ENCODE assay signal across 15 mouse cellular contexts in genomic region chr1:121314766-121315428, GRCm38 (mm10). TPM values are rescaled to one million over a fixed set of nuclear protein-coding genes. Genes with fewer than 3 reads are reported as not detected.
A peak's percentile ranks its signal among the peaks of the same experiment; 100 is the strongest.
DNase-seq lines count a peak whose midpoint lies in the region; ATAC-seq and TF ChIP-seq lines count a peak whose summit lies in the region.
"Had no signal": no experiment of that assay in that cellular context is flagged by ENCODE, and none has a peak within 500 bp of the region (broad histone marks: within the 10 kb centered on the region; RNA-seq: fewer than 3 reads in every experiment).

No protein-coding gene starts in this region.

- peaks cover 2% of the 10 kb centered on the region; the same call in 1 of the 2 replicates for H3K4me1 ChIP-seq in forebrain, embryonic 12.5 days
- H3K4me1 ChIP-seq in forebrain, embryonic 11.5 days (replicated peaks; ENCODE audit: control insufficient read depth, insufficient read depth, low read length), result no peaks in the 10 kb centered on the region
- peaks cover 28% of the 10 kb centered on the region for H3K4me1 ChIP-seq in bone marrow macrophage, adult 2 months (ENCODE audit: control insufficient read depth, insufficient read depth, low read length)
- H3K4me1 ChIP-seq in hindbrain, embryonic 14.5 days (replicated peaks; ENCODE audit: control insufficient read depth, insufficient read depth, low read length), result peaks cover 7% of the 10 kb centered on the region; the same call in 1 of the 2 replicates
- peaks cover 4% of the 10 kb centered on the region; the same call in 1 of the 2 replicates for H3K4me1 ChIP-seq in neural tube, embryonic 14.5 days (ENCODE audit: control insufficient read depth, insufficient read depth, low read length)
- H3K4me1 ChIP-seq in intestine, embryonic 16.5 days (ENCODE audit: control insufficient read depth, insufficient read depth, low read length), result no peaks in the 10 kb centered on the region
- H3K4me1 ChIP-seq: intestine, embryonic 15.5 days; limb, embryonic 13.5 days had no signal

- H3K4me2 ChIP-seq in forebrain, embryonic 12.5 days, result no peak overlapping the region
- no peak overlapping the region for H3K4me2 ChIP-seq in forebrain, embryonic 11.5 days (ENCODE audit: low read depth, low read length, severe bottlenecking)
- H3K4me2 ChIP-seq in hindbrain, embryonic 14.5 days (replicated peaks), result no peak overlapping the region
- no peak overlapping the region for H3K4me2 ChIP-seq in neural tube, embryonic 14.5 days (ENCODE audit: low read depth, low read length)
- no peak overlapping the region for H3K4me2 ChIP-seq in intestine, embryonic 16.5 days (ENCODE audit: low read depth, low read length)
- H3K4me2 ChIP-seq: intestine, embryonic 15.5 days; limb, embryonic 13.5 days had no signal

- no peaks in the 10 kb centered on the region for H3K9me3 ChIP-seq in forebrain, embryonic 12.5 days
- no peaks in the 10 kb centered on the region for H3K9me3 ChIP-seq in forebrain, embryonic 11.5 days (ENCODE audit: control insufficient read depth, low read length)
- no peaks in the 10 kb centered on the region for H3K9me3 ChIP-seq in hindbrain, embryonic 14.5 days (ENCODE audit: control insufficient read depth, low read length)
- H3K9me3 ChIP-seq in neural tube, embryonic 14.5 days (ENCODE audit: control insufficient read depth, low read length), result no peaks in the 10 kb centered on the region
- no peaks in the 10 kb centered on the region for H3K9me3 ChIP-seq in intestine, embryonic 16.5 days (ENCODE audit: control insufficient read depth, low read length)
- H3K9me3 ChIP-seq: intestine, embryonic 15.5 days; limb, embryonic 13.5 days had no signal

- H3K27ac ChIP-seq in forebrain, embryonic 12.5 days, result peak overlapping the region; percentile 37; the same call in 1 of the 2 replicates
- no peak overlapping the region for H3K27ac ChIP-seq in forebrain, embryonic 11.5 days (ENCODE audit: low read depth, low read length)
- H3K27ac ChIP-seq in bone marrow macrophage, adult 2 months (ENCODE audit: insufficient read depth, low read depth, low read length), result peak overlapping the region; percentile 34
- H3K27ac ChIP-seq in hindbrain, embryonic 14.5 days, result peak overlapping the region; percentile 77
- peak overlapping the region; percentile 76 for H3K27ac ChIP-seq in neural tube, embryonic 14.5 days (ENCODE audit: low read depth, low read length)
- no peak overlapping the region for H3K27ac ChIP-seq in intestine, embryonic 16.5 days (ENCODE audit: low read length)
- H3K27ac ChIP-seq: intestine, embryonic 15.5 days; limb, embryonic 13.5 days had no signal

- H3K4me3 ChIP-seq in forebrain, embryonic 12.5 days (replicated peaks), result no peak overlapping the region
- no peak overlapping the region for H3K4me3 ChIP-seq in forebrain, embryonic 11.5 days (ENCODE audit: low read depth, low read length)
- H3K4me3 ChIP-seq in bone marrow macrophage, adult 2 months (ENCODE audit: insufficient read depth, low read length), result peak overlapping the region; percentile 25; the same call in 1 of the 2 replicates
- no peak overlapping the region for H3K4me3 ChIP-seq in hindbrain, embryonic 14.5 days (replicated peaks; ENCODE audit: low read length)
- H3K4me3 ChIP-seq in neural tube, embryonic 14.5 days (ENCODE audit: low read depth, low read length), result no peak overlapping the region
- H3K4me3 ChIP-seq in intestine, embryonic 16.5 days (ENCODE audit: low read length), result no peak overlapping the region
- H3K4me3 ChIP-seq: intestine, embryonic 15.5 days; limb, embryonic 13.5 days; myocyte had no signal

- ATAC-seq in forebrain, embryonic 12.5 days (ENCODE audit: low FRiP score), result no peak
- ATAC-seq in forebrain, embryonic 11.5 days (replicated peaks; ENCODE audit: low FRiP score), result no peak
- ATAC-seq in hindbrain, embryonic 14.5 days (ENCODE audit: low FRiP score), result peak; percentile 89
- ATAC-seq in neural tube, embryonic 14.5 days (ENCODE audit: low read depth), result peak; percentile 83
- no peak for ATAC-seq in inflammation-experienced regulatory T-cells, adult 6 months
- ATAC-seq in intestine, embryonic 16.5 days, result no peak
- ATAC-seq: intestine, embryonic 15.5 days; Patski had no signal

- WGBS in forebrain, embryonic 12.5 days, result 76% methylated on average over 3 of the region's 3 CpGs
- WGBS in forebrain, embryonic 11.5 days, result 64% methylated on average over 3 of the region's 3 CpGs
- 68% methylated on average over 3 of the region's 3 CpGs for WGBS in hindbrain, embryonic 14.5 days
- WGBS in neural tube, embryonic 14.5 days, result 42% methylated on average over 3 of the region's 3 CpGs
- 88% methylated on average over 3 of the region's 3 CpGs for WGBS in intestine, embryonic 16.5 days

- no peaks in the 10 kb centered on the region for H3K27me3 ChIP-seq in forebrain, embryonic 12.5 days
- H3K27me3 ChIP-seq in forebrain, embryonic 11.5 days (ENCODE audit: control insufficient read depth, insufficient read depth, low read length), result no peaks in the 10 kb centered on the region
- no peaks in the 10 kb centered on the region for H3K27me3 ChIP-seq in hindbrain, embryonic 14.5 days (ENCODE audit: control insufficient read depth, insufficient read depth, low read length)
- H3K27me3 ChIP-seq in neural tube, embryonic 14.5 days (ENCODE audit: control insufficient read depth, insufficient read depth, low read length), result no peaks in the 10 kb centered on the region
- no peaks in the 10 kb centered on the region for H3K27me3 ChIP-seq in intestine, embryonic 16.5 days (replicated peaks; ENCODE audit: control insufficient read depth, insufficient read depth, low read length)
- H3K27me3 ChIP-seq: intestine, embryonic 15.5 days; limb, embryonic 13.5 days; Patski had no signal

- H3K36me3 ChIP-seq in forebrain, embryonic 12.5 days (replicated peaks), result peaks cover 22% of the 10 kb centered on the region
- no peaks in the 10 kb centered on the region; the same call in 1 of the 2 replicates for H3K36me3 ChIP-seq in forebrain, embryonic 11.5 days (ENCODE audit: control insufficient read depth, insufficient read depth, low read length)
- H3K36me3 ChIP-seq in hindbrain, embryonic 14.5 days (replicated peaks; ENCODE audit: control insufficient read depth, insufficient read depth), result peaks cover 14% of the 10 kb centered on the region
- H3K36me3 ChIP-seq in neural tube, embryonic 14.5 days (ENCODE audit: control insufficient read depth, insufficient read depth, low read length), result 0 out of 2 replicates have a peak, but pooled peaks cover 4% of the 10 kb centered on the region
- no peaks in the 10 kb centered on the region for H3K36me3 ChIP-seq in intestine, embryonic 16.5 days (ENCODE audit: control insufficient read depth, insufficient read depth, low read length)
- H3K36me3 ChIP-seq: intestine, embryonic 15.5 days had no signal

- no peak for TF ChIP-seq CTCF in bone marrow macrophage, adult 2 months (IDR thresholded peaks at IDR 0.05; ENCODE audit: low read depth, low read length)

- DNase-seq in forebrain, embryonic 11.5 days (ENCODE audit: low spot score), result no peak
- DNase-seq in hindbrain, embryonic 14.5 days (ENCODE audit: low spot score), result peak; percentile 38
- no peak for DNase-seq in cerebellum, postnatal 4 days (ENCODE audit: low spot score in 2 of 2)
- DNase-seq: adrenal gland, postnatal 14 days; cerebellum, postnatal 25 days; right cerebral cortex, postnatal 25 days had no signal

- no peak overlapping the region for H3K9ac ChIP-seq in forebrain, embryonic 12.5 days
- H3K9ac ChIP-seq in forebrain, embryonic 11.5 days (ENCODE audit: low read length), result no peak overlapping the region
- 0 out of 2 replicates have a peak overlapping the region, but pooled peaks have one; percentile 18 for H3K9ac ChIP-seq in hindbrain, embryonic 14.5 days
- no peak overlapping the region for H3K9ac ChIP-seq in neural tube, embryonic 14.5 days (replicated peaks; ENCODE audit: low read depth, low read length)
- H3K9ac ChIP-seq in intestine, embryonic 16.5 days (ENCODE audit: low read depth, low read length), result no peak overlapping the region
- H3K9ac ChIP-seq: intestine, embryonic 15.5 days; limb, embryonic 13.5 days had no signal

- no peak for TF ChIP-seq POLR2A in bone marrow macrophage, adult 2 months (IDR thresholded peaks at IDR 0.05; ENCODE audit: borderline replicate concordance, low read depth, low read length)

RNA-seq across cellular contexts. Expression of gene Insig2, which starts 17.5 kb away (rescaled TPM):
- polyA plus RNA-seq in forebrain, embryonic 12.5 days (2016; fragmentation: Nextera tagmentation; extraction: Ambion mirVana), result 26.1 and 28.6 TPM in 2 replicates
- polyA plus RNA-seq in forebrain, embryonic 11.5 days (2014; fragmentation: Nextera tagmentation; extraction: Ambion mirVana), result 12.9 and 16.7 TPM in 2 replicates
- polyA plus RNA-seq in bone marrow macrophage, adult 2 months (2012; ENCODE audit: insufficient read depth, insufficient read length, missing spikeins), result 20.2 and 24.7 TPM in 2 replicates
- 25.9 and 29.9 TPM in 2 replicates for polyA plus RNA-seq in hindbrain, embryonic 14.5 days (2014; fragmentation: Nextera tagmentation; extraction: Ambion mirVana)
- polyA plus RNA-seq in neural tube, embryonic 14.5 days (2014; fragmentation: Nextera tagmentation; extraction: Ambion mirVana), result 26.4 and 28.2 TPM in 2 replicates
- 10 to 100 TPM; 29.6 to 34.8 (median 30.4) TPM for polyA plus RNA-seq in inflammation-experienced regulatory T-cells, adult 6 months (2017; shearing (Covaris generic))
- polyA plus RNA-seq in intestine, embryonic 16.5 days (2015; fragmentation: Nextera tagmentation; extraction: Ambion mirVana), result 24.5 and 25.1 TPM in 2 replicates

Comparison
In these comparisons a context has a peak if more than half of its experiments do, and no peak if none do; other contexts are left out.
1. H3K27ac ChIP-seq: peak in forebrain, embryonic 12.5 days (single experiment), bone marrow macrophage, adult 2 months (single experiment), hindbrain, embryonic 14.5 days (single experiment) and neural tube, embryonic 14.5 days (single experiment); none in forebrain, embryonic 11.5 days (single experiment) and intestine, embryonic 16.5 days (single experiment).
2. ATAC-seq: peak in hindbrain, embryonic 14.5 days (single experiment) and neural tube, embryonic 14.5 days (single experiment); none in forebrain, embryonic 12.5 days (single experiment), forebrain, embryonic 11.5 days (single experiment), inflammation-experienced regulatory T-cells, adult 6 months (single experiment) and intestine, embryonic 16.5 days (single experiment).